Mouse (Mus musculus): Measurements from ENCODE around the gene Map2.

Gene Map2

GRCm38 (mm10) chr1:66211074-66211791 lies 36.2 kb downstream of the Map2 start:
- WGBS, result 37% methylated on average over 7 of the region's 7 CpGs

GRCm38 (mm10) chr1:66221497-66221896 lies 46.4 kb downstream of the Map2 start:
- WGBS, result 45% methylated on average over 4 of the region's 4 CpGs

- 31% methylated on average over 1 of the region's 1 CpGs for WGBS
Measured at GRCm38 (mm10) chr1:66223331-66223730, 48.3 kb downstream of the Map2 start.

GRCm38 (mm10) chr1:66226372-66227368 lies 51.6 kb downstream of the Map2 start:
- 61% methylated on average over 7 of the region's 7 CpGs for WGBS

- 72% methylated on average over 3 of the region's 3 CpGs for WGBS
Measured at GRCm38 (mm10) chr1:66228205-66228604, 53.1 kb downstream of the Map2 start.

- 96% methylated on average over 3 of the region's 3 CpGs for WGBS
Measured at GRCm38 (mm10) chr1:66230345-66230744, 55.3 kb downstream of the Map2 start.

GRCm38 (mm10) chr1:66231963-66232362 lies 56.9 kb downstream of the Map2 start:
- 78% methylated on average over 4 of the region's 4 CpGs for WGBS

GRCm38 (mm10) chr1:66244910-66245309 lies 69.8 kb downstream of the Map2 start:
- WGBS, result 97% methylated on average over 1 of the region's 1 CpGs

- WGBS, result 49% methylated on average over 4 of the region's 4 CpGs
Measured at GRCm38 (mm10) chr1:66251649-66252332, 76.7 kb downstream of the Map2 start.

- WGBS, result 67% methylated on average over 8 of the region's 8 CpGs
Measured at GRCm38 (mm10) chr1:66252333-66252724, 77.3 kb downstream of the Map2 start.

GRCm38 (mm10) chr1:66263220-66263619 lies 88.1 kb downstream of the Map2 start:
- 59% methylated on average over 3 of the region's 3 CpGs for WGBS

- WGBS, result 57% methylated on average over 4 of the region's 4 CpGs
Measured at GRCm38 (mm10) chr1:66266231-66266924, 91.3 kb downstream of the Map2 start.

GRCm38 (mm10) chr1:66277663-66278062 lies 102.6 kb downstream of the Map2 start:
- WGBS, result 60% methylated on average over 5 of the region's 5 CpGs

- 28% methylated on average over 4 of the region's 4 CpGs for WGBS
Measured at GRCm38 (mm10) chr1:66279222-66280009, 104.3 kb downstream of the Map2 start.

- 52% methylated on average over 4 of the region's 4 CpGs for WGBS
Measured at GRCm38 (mm10) chr1:66280152-66280551, 105.1 kb downstream of the Map2 start.

- WGBS, result 81% methylated on average over 3 of the region's 3 CpGs
Measured at GRCm38 (mm10) chr1:66282447-66282846, 107.4 kb downstream of the Map2 start.

GRCm38 (mm10) chr1:66288987-66289386 lies 113.9 kb downstream of the Map2 start:
- 78% methylated on average over 4 of the region's 4 CpGs for WGBS

- WGBS, result 43% methylated on average over 3 of the region's 3 CpGs
Measured at GRCm38 (mm10) chr1:66292121-66292881, 117.2 kb downstream of the Map2 start.

GRCm38 (mm10) chr1:66299376-66299775 lies 124.3 kb downstream of the Map2 start:
- 91% methylated on average over 6 of the region's 6 CpGs for WGBS

Measured in cerebral cortex, adult 2 months (tissue).